20 mouse cellular contexts compared by ENCODE assay signal in the genomic region with DNA sequence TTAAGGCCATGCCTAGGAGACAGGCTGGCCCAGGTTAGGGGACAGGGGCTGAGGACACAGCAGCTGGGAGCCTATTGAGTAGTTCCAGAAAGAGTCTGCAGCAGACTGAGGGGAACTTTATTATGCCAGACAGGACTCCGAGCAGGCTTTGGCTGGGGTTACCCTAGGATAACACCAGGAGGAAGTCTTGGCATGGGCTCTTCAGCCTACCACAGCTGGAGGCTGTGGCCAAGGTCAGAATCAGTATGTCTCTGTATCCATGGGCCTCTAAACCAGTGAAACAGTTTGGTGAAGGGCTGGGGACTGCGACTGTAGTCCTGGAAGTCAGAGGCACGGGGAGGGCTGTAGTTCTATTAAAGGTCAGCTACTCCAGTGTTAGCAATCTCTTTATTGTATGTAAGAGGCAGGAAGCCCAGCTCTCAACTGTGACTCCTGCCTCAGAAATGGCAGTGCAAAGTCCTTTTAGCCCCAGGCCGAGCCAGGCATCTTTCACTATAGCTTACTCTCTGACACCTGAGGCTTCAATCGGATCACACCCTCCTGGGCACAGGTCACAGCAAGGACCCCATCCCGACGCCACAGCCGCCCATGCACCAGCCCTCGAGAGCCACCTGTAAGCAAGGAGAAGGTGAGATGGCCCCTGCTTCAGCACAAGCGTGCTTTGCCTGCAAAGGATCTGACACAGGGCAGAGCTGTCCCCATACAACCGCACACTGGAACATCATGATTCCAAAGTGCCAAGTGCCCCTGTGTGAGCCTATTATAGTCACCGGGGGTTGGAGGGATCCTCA. TPM values are rescaled to one million over a fixed set of nuclear protein-coding genes. Genes with fewer than 3 reads are reported as not detected.
DNase-seq lines count a peak whose midpoint lies in the region; ATAC-seq and TF ChIP-seq lines count a peak whose summit lies in the region.
"Had no signal": no experiment of that assay in that cellular context is flagged by ENCODE, and none has a peak within 500 bp of the region (broad histone marks: within the 10 kb centered on the region; RNA-seq: fewer than 3 reads in every experiment).

No protein-coding gene starts in this region.

- peaks cover 75% of the 10 kb centered on the region for H3K36me3 ChIP-seq in heart, embryonic 10.5 days
- peaks cover 26% of the 10 kb centered on the region; the same call in 1 of the 2 replicates for H3K36me3 ChIP-seq in intestine, embryonic 16.5 days (ENCODE audit: control insufficient read depth, insufficient read depth, low read length)
- H3K36me3 ChIP-seq in intestine, embryonic 15.5 days = peaks cover 35% of the 10 kb centered on the region
- H3K36me3 ChIP-seq in heart, postnatal 0 days (replicated peaks; ENCODE audit: control insufficient read depth, insufficient read depth, low read length) = peaks cover 63% of the 10 kb centered on the region

- peak; percentile 6; the same call in 1 of the 2 replicates for ATAC-seq in intestine, embryonic 16.5 days
- ATAC-seq in intestine, embryonic 15.5 days = no peak
- 0 out of 2 replicates have a peak, but pooled peaks have one; percentile 8 for ATAC-seq in heart, postnatal 0 days (ENCODE audit: insufficient read depth, low read depth)
- ATAC-seq in megakaryocyte progenitor cell, adult 5-6 weeks (replicated peaks; ENCODE audit: poor library complexity) = no peak
- ATAC-seq: forebrain, embryonic 16.5 days; midbrain, embryonic 13.5 days had no signal

- H3K4me3 ChIP-seq in heart, embryonic 10.5 days = no peak overlapping the region
- H3K4me3 ChIP-seq in intestine, embryonic 16.5 days (ENCODE audit: low read length) = no peak overlapping the region
- no peak overlapping the region for H3K4me3 ChIP-seq in intestine, embryonic 15.5 days (replicated peaks)
- no peak overlapping the region for H3K4me3 ChIP-seq in heart, postnatal 0 days (ENCODE audit: low read depth, low read length)
- H3K4me3 ChIP-seq: hindbrain, embryonic 13.5 days; limb, embryonic 12.5 days; liver, embryonic 12.5 days; lung, embryonic 15.5 days; midbrain, embryonic 13.5 days; stomach, embryonic 15.5 days had no signal

- H3K9ac ChIP-seq in intestine, embryonic 16.5 days (ENCODE audit: low read depth, low read length) = no peak overlapping the region; the same call in 1 of the 2 replicates
- no peak overlapping the region for H3K9ac ChIP-seq in intestine, embryonic 15.5 days
- no peak overlapping the region for H3K9ac ChIP-seq in heart, postnatal 0 days (replicated peaks; ENCODE audit: low read depth, low read length)
- H3K9ac ChIP-seq: hindbrain, embryonic 13.5 days; limb, embryonic 12.5 days; liver, embryonic 12.5 days; lung, embryonic 15.5 days; midbrain, embryonic 13.5 days; stomach, embryonic 15.5 days had no signal

- peak; percentile 67 to 82 for DNase-seq in adrenal gland, adult (ENCODE audit: inconsistent age in 2 of 2, low spot score in 1 of 2)
- no peak for DNase-seq in adrenal gland, adult 8-10 months
- no peak for DNase-seq in heart, embryonic 10.5 days (ENCODE audit: low spot score)
- DNase-seq in heart, postnatal 10 days = no peak
- no peak for DNase-seq in heart, postnatal 0 days (ENCODE audit: low spot score)
- DNase-seq: right cerebral cortex, postnatal 25 days had no signal

- H3K27me3 ChIP-seq in heart, embryonic 10.5 days (ENCODE audit: insufficient read depth, poor library complexity, severe bottlenecking) = no peaks in the 10 kb centered on the region
- H3K27me3 ChIP-seq in intestine, embryonic 16.5 days (replicated peaks; ENCODE audit: control insufficient read depth, insufficient read depth, low read length) = no peaks in the 10 kb centered on the region
- no peaks in the 10 kb centered on the region for H3K27me3 ChIP-seq in intestine, embryonic 15.5 days (replicated peaks)
- no peaks in the 10 kb centered on the region for H3K27me3 ChIP-seq in heart, postnatal 0 days (ENCODE audit: control insufficient read depth, insufficient read depth, low read length)
- H3K27me3 ChIP-seq: hindbrain, embryonic 13.5 days; limb, embryonic 12.5 days; liver, embryonic 12.5 days; lung, embryonic 15.5 days; midbrain, embryonic 13.5 days; Patski; stomach, embryonic 15.5 days had no signal

- peaks cover 32% of the 10 kb centered on the region for H3K4me1 ChIP-seq in heart, embryonic 10.5 days
- peaks cover 12% of the 10 kb centered on the region for H3K4me1 ChIP-seq in intestine, embryonic 16.5 days (ENCODE audit: control insufficient read depth, insufficient read depth, low read length)
- H3K4me1 ChIP-seq in intestine, embryonic 15.5 days (replicated peaks) = peaks cover 4% of the 10 kb centered on the region; the same call in 1 of the 2 replicates
- H3K4me1 ChIP-seq in heart, postnatal 0 days (ENCODE audit: control insufficient read depth, insufficient read depth) = peaks cover 7% of the 10 kb centered on the region; the same call in 1 of the 2 replicates
- H3K4me1 ChIP-seq: limb, embryonic 12.5 days; midbrain, embryonic 13.5 days had no signal

- TF ChIP-seq EP300 in heart, postnatal 0 days (IDR thresholded peaks at IDR 0.05; ENCODE audit: low read depth) = no peak

- intact Hi-C loops in heart, postnatal 10 days (cut with DNase I) = loop anchor here (5.0 kb wide), 1 partner anchor 200 kb away; a partner anchor contains a TSS

- H3K9me3 ChIP-seq in heart, embryonic 10.5 days = no peaks in the 10 kb centered on the region
- no peaks in the 10 kb centered on the region for H3K9me3 ChIP-seq in intestine, embryonic 16.5 days (ENCODE audit: control insufficient read depth, low read length)
- no peaks in the 10 kb centered on the region for H3K9me3 ChIP-seq in intestine, embryonic 15.5 days
- no peaks in the 10 kb centered on the region for H3K9me3 ChIP-seq in heart, postnatal 0 days (replicated peaks; ENCODE audit: control insufficient read depth, low read length)
- H3K9me3 ChIP-seq: hindbrain, embryonic 13.5 days; limb, embryonic 12.5 days; liver, embryonic 12.5 days; lung, embryonic 15.5 days; midbrain, embryonic 13.5 days; stomach, embryonic 15.5 days had no signal

- 87% methylated on average over 12 of the region's 12 CpGs for WGBS in heart, embryonic 10.5 days
- 89% methylated on average over 12 of the region's 12 CpGs for WGBS in intestine, embryonic 16.5 days
- 88% methylated on average over 12 of the region's 12 CpGs for WGBS in intestine, embryonic 15.5 days
- WGBS in heart, postnatal 0 days = 73% methylated on average over 12 of the region's 12 CpGs

- no peak for TF ChIP-seq CTCF in heart, postnatal 0 days (IDR thresholded peaks at IDR 0.05; ENCODE audit: low read depth)

- H3K27ac ChIP-seq in heart, embryonic 10.5 days = peak overlapping the region; percentile 77; the same call in 1 of the 2 replicates
- H3K27ac ChIP-seq in intestine, embryonic 16.5 days (ENCODE audit: low read length) = peak overlapping the region; percentile 28
- no peak overlapping the region for H3K27ac ChIP-seq in intestine, embryonic 15.5 days
- H3K27ac ChIP-seq in heart, postnatal 0 days (ENCODE audit: low read depth) = peak overlapping the region; percentile 81
- H3K27ac ChIP-seq: limb, embryonic 12.5 days; lung, embryonic 15.5 days; stomach, embryonic 15.5 days had no signal

- no peak overlapping the region for H3K4me2 ChIP-seq in intestine, embryonic 16.5 days (ENCODE audit: low read depth, low read length)
- H3K4me2 ChIP-seq in intestine, embryonic 15.5 days (replicated peaks) = no peak overlapping the region
- no peak overlapping the region for H3K4me2 ChIP-seq in heart, postnatal 0 days (ENCODE audit: low read depth, low read length)
- H3K4me2 ChIP-seq: hindbrain, embryonic 13.5 days; limb, embryonic 12.5 days; liver, embryonic 12.5 days; lung, embryonic 15.5 days; midbrain, embryonic 13.5 days; stomach, embryonic 15.5 days had no signal

RNA-seq across cellular contexts. Expression of a gene that starts 7.0 kb away (rescaled TPM):
- 10 to 100 TPM; 34.5 to 58.3 (median 46.7) TPM for total RNA-seq in adrenal gland, adult 8-10 months (2022)
- 19.1 and 29.5 TPM in 2 replicates for polyA plus RNA-seq in heart, embryonic 10.5 days (2016; fragmentation: Nextera tagmentation; extraction: Ambion mirVana)
- total RNA-seq in heart, postnatal 10 days (2021) = 10 to 100 TPM; 25.9 to 26.3 TPM
- 18.3 and 19.6 TPM in 2 replicates for polyA plus RNA-seq in intestine, embryonic 16.5 days (2015; fragmentation: Nextera tagmentation; extraction: Ambion mirVana)
- polyA plus RNA-seq in intestine, embryonic 15.5 days (2015; fragmentation: Nextera tagmentation; extraction: Ambion mirVana) = 18.4 and 21.2 TPM in 2 replicates
- 46.4 and 98.1 TPM in 2 replicates for total RNA-seq in heart, postnatal 0 days (2014; rRNA removed; ENCODE audit: low replicate concordance)
- 29.8 and 30.8 TPM in 2 replicates for polyA plus RNA-seq in heart, postnatal 0 days (2015; fragmentation: Nextera tagmentation; extraction: Ambion mirVana)
- total RNA-seq in megakaryocyte progenitor cell, adult 5-6 weeks (2015) = 0.42 and 0.49 TPM in 2 replicates
- 0.37 and 0.88 TPM in 2 replicates for total RNA-seq in megakaryocyte progenitor cell, adult 5-6 weeks (2017)

RNA-seq across cellular contexts. Expression of a gene that starts 12.1 kb away (rescaled TPM):
- total RNA-seq in adrenal gland, adult 8-10 months (2022) = 10 to 100 TPM; 32.9 to 46.5 (median 39.6) TPM
- polyA plus RNA-seq in heart, embryonic 10.5 days (2016; fragmentation: Nextera tagmentation; extraction: Ambion mirVana) = 17.8 and 21.5 TPM in 2 replicates
- 10 to 100 TPM; 12.6 to 13.4 TPM for total RNA-seq in heart, postnatal 10 days (2021)
- 37.5 and 39.5 TPM in 2 replicates for polyA plus RNA-seq in intestine, embryonic 16.5 days (2015; fragmentation: Nextera tagmentation; extraction: Ambion mirVana)
- polyA plus RNA-seq in intestine, embryonic 15.5 days (2015; fragmentation: Nextera tagmentation; extraction: Ambion mirVana) = 23.6 and 29.7 TPM in 2 replicates
- total RNA-seq in heart, postnatal 0 days (2014; rRNA removed; ENCODE audit: low replicate concordance) = 10.6 and 28.9 TPM in 2 replicates
- polyA plus RNA-seq in heart, postnatal 0 days (2015; fragmentation: Nextera tagmentation; extraction: Ambion mirVana) = 11.4 and 14.1 TPM in 2 replicates
- total RNA-seq in megakaryocyte progenitor cell, adult 5-6 weeks (2015) = 13.2 and 14.2 TPM in 2 replicates
- 22.2 and 26.4 TPM in 2 replicates for total RNA-seq in megakaryocyte progenitor cell, adult 5-6 weeks (2017)

RNA-seq across cellular contexts. Expression of a gene that starts 12.3 kb away (rescaled TPM):
- total RNA-seq in adrenal gland, adult 8-10 months (2022) = 1 to 10 TPM; 4.0 to 6.7 (median 5.7) TPM
- 7.7 and 9.7 TPM in 2 replicates for polyA plus RNA-seq in heart, embryonic 10.5 days (2016; fragmentation: Nextera tagmentation; extraction: Ambion mirVana)
- 1 to 10 TPM; 2.1 to 2.9 TPM for total RNA-seq in heart, postnatal 10 days (2021)
- 9.3 and 10.3 TPM in 2 replicates for polyA plus RNA-seq in intestine, embryonic 16.5 days (2015; fragmentation: Nextera tagmentation; extraction: Ambion mirVana)
- 8.1 and 9.0 TPM in 2 replicates for polyA plus RNA-seq in intestine, embryonic 15.5 days (2015; fragmentation: Nextera tagmentation; extraction: Ambion mirVana)
- 0.93 and 2.8 TPM in 2 replicates for total RNA-seq in heart, postnatal 0 days (2014; rRNA removed; ENCODE audit: low replicate concordance)
- 3.3 and 3.4 TPM in 2 replicates for polyA plus RNA-seq in heart, postnatal 0 days (2015; fragmentation: Nextera tagmentation; extraction: Ambion mirVana)
- total RNA-seq in megakaryocyte progenitor cell, adult 5-6 weeks (2015) = 4.3 and 6.7 TPM in 2 replicates
- total RNA-seq in megakaryocyte progenitor cell, adult 5-6 weeks (2017) = 2.5 and 2.8 TPM in 2 replicates

RNA-seq across cellular contexts. Expression of a gene that starts 12.8 kb away (rescaled TPM):
- not detected for total RNA-seq in adrenal gland, adult 8-10 months (2022)
- polyA plus RNA-seq in heart, embryonic 10.5 days (2016; fragmentation: Nextera tagmentation; extraction: Ambion mirVana) = 0.67 TPM in 1 of 2 replicates, not detected in the other
- under 1 TPM in 1 of 2 experiments, not detected in 1; 0.52 TPM for total RNA-seq in heart, postnatal 10 days (2021)
- polyA plus RNA-seq in intestine, embryonic 16.5 days (2015; fragmentation: Nextera tagmentation; extraction: Ambion mirVana) = 3.2 and 3.9 TPM in 2 replicates
- 1.7 and 6.9 TPM in 2 replicates for polyA plus RNA-seq in intestine, embryonic 15.5 days (2015; fragmentation: Nextera tagmentation; extraction: Ambion mirVana)
- total RNA-seq in heart, postnatal 0 days (2014; rRNA removed; ENCODE audit: low replicate concordance) = 4.9 and 5.0 TPM in 2 replicates
- 0.18 and 0.25 TPM in 2 replicates for polyA plus RNA-seq in heart, postnatal 0 days (2015; fragmentation: Nextera tagmentation; extraction: Ambion mirVana)
- not detected in 2 replicates for total RNA-seq in megakaryocyte progenitor cell, adult 5-6 weeks (2015)
- not detected in 2 replicates for total RNA-seq in megakaryocyte progenitor cell, adult 5-6 weeks (2017)
- total RNA-seq: layer of hippocampus, postnatal 10 days; left cerebral cortex, postnatal 10 days; neutrophil, adult 5-6 weeks had no signal
- polyA plus RNA-seq: forebrain, embryonic 16.5 days; midbrain, embryonic 13.5 days had no signal

RNA-seq across cellular contexts. Expression of a gene that starts 22.9 kb away (rescaled TPM):
- total RNA-seq in adrenal gland, adult 8-10 months (2022) = 1 to 10 TPM; 1.1 to 5.1 (median 2.0) TPM
- 496 and 550 TPM in 2 replicates for polyA plus RNA-seq in heart, embryonic 10.5 days (2016; fragmentation: Nextera tagmentation; extraction: Ambion mirVana)
- total RNA-seq in heart, postnatal 10 days (2021) = 10 to 100 TPM; 31.7 to 32.5 TPM
- 360 and 426 TPM in 2 replicates for polyA plus RNA-seq in intestine, embryonic 16.5 days (2015; fragmentation: Nextera tagmentation; extraction: Ambion mirVana)
- polyA plus RNA-seq in intestine, embryonic 15.5 days (2015; fragmentation: Nextera tagmentation; extraction: Ambion mirVana) = 431 and 439 TPM in 2 replicates
- 175 and 320 TPM in 2 replicates for total RNA-seq in heart, postnatal 0 days (2014; rRNA removed; ENCODE audit: low replicate concordance)
- 116 and 117 TPM in 2 replicates for polyA plus RNA-seq in heart, postnatal 0 days (2015; fragmentation: Nextera tagmentation; extraction: Ambion mirVana)
- total RNA-seq in megakaryocyte progenitor cell, adult 5-6 weeks (2015) = 271 and 279 TPM in 2 replicates
- total RNA-seq in megakaryocyte progenitor cell, adult 5-6 weeks (2017) = 142 and 184 TPM in 2 replicates

Comparison
In these comparisons a context has a peak if more than half of its experiments do, and no peak if none do; other contexts are left out.
1. DNase-seq: peak in adrenal gland, adult (2 of 2); none in adrenal gland, adult 8-10 months (single experiment), heart, embryonic 10.5 days (single experiment), heart, postnatal 10 days (0 of 2) and heart, postnatal 0 days (single experiment).
2. ATAC-seq: peak in intestine, embryonic 16.5 days (single experiment) and heart, postnatal 0 days (single experiment); none in intestine, embryonic 15.5 days (single experiment) and megakaryocyte progenitor cell, adult 5-6 weeks (single experiment).
3. RNA of a gene that starts 7.0 kb away (total RNA-seq): 34.5 to 58.3 TPM in adrenal gland, adult 8-10 months, 46.4 to 98.1 TPM in heart, postnatal 0 days and 25.9 to 26.3 TPM in heart, postnatal 10 days; 0.37 to 0.88 TPM in megakaryocyte progenitor cell, adult 5-6 weeks; every median in the first group is over 10 times any median in the second.